Mouse (Mus musculus): ENCODE data around the gene Tlr5.

Gene Tlr5

DNA sequence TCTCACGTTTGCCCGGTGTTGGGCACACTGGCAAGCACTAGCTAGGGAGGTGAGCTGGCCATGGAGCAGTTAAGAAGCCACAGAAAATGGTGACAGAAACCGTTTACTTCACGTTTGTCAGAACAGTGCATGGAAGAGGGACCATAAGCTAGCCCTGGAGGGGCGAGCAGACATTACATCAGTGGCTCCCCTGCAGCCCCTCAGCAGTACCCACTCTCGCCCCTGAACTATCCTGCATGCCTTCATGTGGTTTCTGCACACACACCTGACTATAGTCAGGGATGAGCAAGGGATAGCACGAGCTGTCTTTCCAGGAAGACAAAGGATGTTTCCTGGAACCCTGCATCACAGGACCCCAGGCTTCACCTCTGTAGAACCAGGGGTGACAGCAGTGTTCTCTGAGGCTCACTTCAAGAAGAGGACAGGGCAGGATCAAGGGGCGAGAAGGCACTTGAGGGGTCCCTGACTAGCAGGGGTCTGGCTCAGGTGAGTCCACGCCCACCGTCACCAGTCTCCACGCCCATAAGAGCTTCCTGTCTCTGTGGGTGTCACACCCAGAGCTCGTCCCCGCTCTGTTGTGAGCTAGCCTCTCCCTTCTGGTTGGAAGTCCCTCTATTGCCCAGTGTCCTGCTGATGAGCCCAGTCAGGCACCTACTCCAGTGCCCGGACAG, 35.6 kb downstream of the Tlr5 start:
- no peak for DNase-seq (ENCODE audit: low read depth)

DNA sequence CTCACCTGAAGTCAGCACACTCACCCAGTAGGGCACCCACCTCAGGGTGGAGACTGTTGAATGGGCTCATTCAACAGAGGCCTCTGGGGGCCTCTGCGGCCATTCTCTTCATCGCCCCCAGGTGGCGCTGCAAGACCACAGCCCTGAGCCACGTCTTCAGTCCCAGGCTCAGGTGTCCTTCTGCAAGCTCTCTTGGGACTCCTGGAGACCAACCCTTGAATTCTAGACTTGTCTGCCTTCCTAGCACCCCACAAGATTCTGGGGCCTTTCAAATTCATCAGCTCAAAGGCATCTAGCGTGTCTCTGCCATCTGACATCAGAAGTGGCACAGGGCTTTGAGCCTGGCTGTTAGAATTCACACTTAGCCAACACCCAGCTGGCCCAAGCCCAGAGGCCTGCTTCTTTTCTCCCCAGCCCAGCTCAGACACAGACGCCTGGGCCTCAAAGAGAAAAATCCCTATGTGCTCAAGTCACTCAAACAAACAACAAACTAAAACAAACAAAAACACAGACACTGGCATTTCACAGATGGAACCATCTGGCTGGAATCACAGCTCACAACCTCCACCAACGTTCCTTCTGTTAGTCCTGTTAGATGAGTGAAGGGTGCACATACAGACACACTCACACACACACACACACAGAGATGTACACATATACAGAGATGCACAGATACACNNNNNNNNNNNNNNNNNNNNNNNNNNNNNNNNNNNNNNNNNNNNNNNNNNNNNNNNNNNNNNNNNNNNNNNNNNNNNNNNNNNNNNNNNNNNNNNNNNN, 36.6 kb downstream of the Tlr5 start:
- DNase-seq (ENCODE audit: low read depth): no peak
